Mouse (Mus musculus): ENCODE data around the gene Gm16451. TPM values are rescaled to one million over a fixed set of nuclear protein-coding genes. Genes with fewer than 3 reads are reported as not detected.
"Not testable (repeated sequence)": the region's sequence is repeated elsewhere in the genome, so short reads cannot be mapped to it uniquely, and the experiment has no call there.

Gm16451 gene
- polyA plus RNA-seq (2011; ENCODE audit: insufficient read depth, insufficient read length, low read depth, missing spikeins), result not detected in 2 replicates

DNA sequence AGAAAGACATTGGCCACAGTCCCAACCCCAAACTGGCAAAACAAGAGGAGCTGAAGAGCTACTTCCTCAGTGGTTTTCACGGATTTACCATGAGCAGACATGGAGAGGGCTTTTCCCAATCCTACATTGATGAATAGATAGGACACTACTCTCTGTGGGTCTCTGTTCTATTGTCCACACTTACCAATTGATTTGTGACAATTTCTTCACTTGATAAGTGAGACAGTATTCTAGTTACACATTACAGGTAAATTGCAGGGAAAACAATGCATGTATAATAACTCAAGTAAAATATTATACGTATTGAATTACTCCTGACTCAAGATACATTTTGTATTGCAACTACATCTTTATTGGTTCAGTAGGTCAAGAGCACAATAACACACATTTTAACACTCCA is at the start of gene Gm16451:
Gm16451 (minus strand) TSS at position 101 of the 400 bp plus-strand sequence.
- not testable (repeated sequence) for H3K4me3 ChIP-seq (ENCODE audit: low read depth, low read length); H3K27ac ChIP-seq (ENCODE audit: insufficient read depth, low read length); H3K9me3 ChIP-seq (replicated peaks; ENCODE audit: control insufficient read depth, insufficient read depth, low read length, poor library complexity, severe bottlenecking); H3K27me3 ChIP-seq (ENCODE audit: control insufficient read depth, insufficient read depth, low read length, poor library complexity, severe bottlenecking); H3K36me3 ChIP-seq (ENCODE audit: control insufficient read depth, insufficient read depth, low read length, poor library complexity, severe bottlenecking); H3K9ac ChIP-seq (ENCODE audit: low read depth, poor library complexity, severe bottlenecking); H3K4me1 ChIP-seq (ENCODE audit: control insufficient read depth, insufficient read depth, low read length)

DNA sequence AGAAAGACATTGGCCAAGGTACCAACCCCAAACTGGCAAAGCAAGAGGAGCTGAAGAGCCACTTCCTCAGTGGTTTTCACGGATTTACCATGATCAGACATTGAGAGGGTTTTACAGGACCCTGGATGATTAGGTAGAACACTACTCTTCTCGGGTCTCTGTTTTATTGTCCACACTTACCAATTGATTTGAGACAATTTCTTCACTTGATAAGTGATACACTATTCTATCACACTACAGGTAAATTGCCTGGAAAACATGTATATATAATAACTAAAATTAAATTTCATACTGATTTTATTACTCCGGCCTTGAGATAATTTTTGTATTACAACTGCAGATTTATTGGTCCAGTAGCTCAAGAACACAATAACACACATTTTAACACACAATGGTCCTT is 45.9 kb upstream of the Gm16451 start, which contains the start of gene Vmn1r142:
Vmn1r142 (minus strand) TSS at position 101 of the 400 bp plus-strand sequence.
- H3K36me3 ChIP-seq (ENCODE audit: control insufficient read depth, insufficient read depth, low read length, poor library complexity, severe bottlenecking); H3K27ac ChIP-seq (ENCODE audit: insufficient read depth, low read length); H3K4me3 ChIP-seq (ENCODE audit: low read depth, low read length); H3K4me1 ChIP-seq (ENCODE audit: control insufficient read depth, insufficient read depth, low read length); H3K9me3 ChIP-seq (replicated peaks; ENCODE audit: control insufficient read depth, insufficient read depth, low read length, poor library complexity, severe bottlenecking); H3K27me3 ChIP-seq (ENCODE audit: control insufficient read depth, insufficient read depth, low read length, poor library complexity, severe bottlenecking); H3K9ac ChIP-seq (ENCODE audit: low read depth, poor library complexity, severe bottlenecking): not testable (repeated sequence)

DNA sequence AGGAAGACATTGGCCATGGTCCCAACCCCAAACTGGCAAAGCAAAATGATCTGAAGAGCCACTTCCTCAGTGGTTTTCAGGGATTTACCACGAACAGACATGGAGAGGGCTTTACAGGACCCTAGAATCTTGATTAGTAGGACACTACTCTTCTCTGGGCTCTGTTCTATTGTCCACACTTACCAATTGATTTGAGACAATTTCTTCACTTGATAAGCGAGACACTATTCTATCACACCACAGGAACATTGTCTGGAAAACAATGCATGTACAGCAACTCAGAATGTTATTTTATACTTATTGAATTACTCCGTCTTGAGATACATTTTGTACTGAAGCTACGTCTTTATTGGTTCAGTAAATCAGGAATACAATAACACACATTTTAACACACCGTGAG is 16.6 kb upstream of the Gm16451 start, which contains the start of gene Gm10666:
Gm10666 (minus strand) TSS at position 101 of the 400 bp plus-strand sequence.
- not testable (repeated sequence) for H3K4me3 ChIP-seq (ENCODE audit: low read depth, low read length); H3K36me3 ChIP-seq (ENCODE audit: control insufficient read depth, insufficient read depth, low read length, poor library complexity, severe bottlenecking); H3K9ac ChIP-seq (ENCODE audit: low read depth, poor library complexity, severe bottlenecking); H3K9me3 ChIP-seq (replicated peaks; ENCODE audit: control insufficient read depth, insufficient read depth, low read length, poor library complexity, severe bottlenecking); H3K4me1 ChIP-seq (ENCODE audit: control insufficient read depth, insufficient read depth, low read length); H3K27ac ChIP-seq (ENCODE audit: insufficient read depth, low read length); H3K27me3 ChIP-seq (ENCODE audit: control insufficient read depth, insufficient read depth, low read length, poor library complexity, severe bottlenecking)

DNA sequence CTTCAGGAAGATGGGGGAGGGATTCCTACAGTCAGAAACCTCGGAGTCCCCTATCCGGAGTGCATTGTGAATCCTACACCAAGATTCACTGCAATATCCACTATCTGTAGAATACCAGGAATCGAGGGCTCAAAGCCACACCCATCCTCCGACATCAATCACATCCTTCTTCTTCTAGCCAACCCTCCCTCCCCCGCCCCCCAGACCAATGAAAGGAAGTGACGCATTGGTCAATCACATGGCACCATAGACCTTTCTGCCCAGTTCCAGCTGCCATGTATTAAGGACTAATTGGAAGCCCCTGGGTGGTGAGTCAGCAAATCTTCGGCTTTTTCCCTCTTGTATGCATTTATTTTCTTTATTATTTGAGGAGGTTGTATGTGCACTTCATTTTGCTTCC is 49.3 kb downstream of the Gm16451 start, which contains the start of gene Vmn1r139:
Vmn1r139 (plus strand) TSS at position 301 of the 400 bp plus-strand sequence.
- H3K36me3 ChIP-seq (ENCODE audit: control insufficient read depth, insufficient read depth, low read length, poor library complexity, severe bottlenecking); H3K27ac ChIP-seq (ENCODE audit: insufficient read depth, low read length); H3K27me3 ChIP-seq (ENCODE audit: control insufficient read depth, insufficient read depth, low read length, poor library complexity, severe bottlenecking); H3K9ac ChIP-seq (ENCODE audit: low read depth, poor library complexity, severe bottlenecking); H3K9me3 ChIP-seq (replicated peaks; ENCODE audit: control insufficient read depth, insufficient read depth, low read length, poor library complexity, severe bottlenecking); H3K4me3 ChIP-seq (ENCODE audit: low read depth, low read length); H3K4me1 ChIP-seq (ENCODE audit: control insufficient read depth, insufficient read depth, low read length): not testable (repeated sequence)

Other genes starting within 250 kb of the Gm16451 start
- not detected in 2 replicates for gene Gm5891, start 197.0 kb downstream of the Gm16451 start, polyA plus RNA-seq (2011; ENCODE audit: insufficient read depth, insufficient read length, low read depth, missing spikeins)
- gene Vmn1r137, start 123.7 kb downstream of the Gm16451 start, polyA plus RNA-seq (2011; ENCODE audit: insufficient read depth, insufficient read length, low read depth, missing spikeins), result not detected in 2 replicates
- not detected in 2 replicates for gene Vmn1r138, start 89.3 kb downstream of the Gm16451 start, polyA plus RNA-seq (2011; ENCODE audit: insufficient read depth, insufficient read length, low read depth, missing spikeins)
- gene Gm6176, start 61.9 kb downstream of the Gm16451 start, polyA plus RNA-seq (2011; ENCODE audit: insufficient read depth, insufficient read length, low read depth, missing spikeins), result not detected in 2 replicates
- gene Vmn1r139, start 49.2 kb downstream of the Gm16451 start, polyA plus RNA-seq (2011; ENCODE audit: insufficient read depth, insufficient read length, low read depth, missing spikeins), result not detected in 2 replicates
- not detected in 2 replicates for gene Gm10666, start 16.5 kb upstream of the Gm16451 start, polyA plus RNA-seq (2011; ENCODE audit: insufficient read depth, insufficient read length, low read depth, missing spikeins)
- not detected in 2 replicates for gene Vmn1r142, start 45.8 kb upstream of the Gm16451 start, polyA plus RNA-seq (2011; ENCODE audit: insufficient read depth, insufficient read length, low read depth, missing spikeins)
- not detected in 2 replicates for gene Vmn1r143, start 71.1 kb upstream of the Gm16451 start, polyA plus RNA-seq (2011; ENCODE audit: insufficient read depth, insufficient read length, low read depth, missing spikeins)
- not detected in 2 replicates for gene Gm8653, start 83.0 kb upstream of the Gm16451 start, polyA plus RNA-seq (2011; ENCODE audit: insufficient read depth, insufficient read length, low read depth, missing spikeins)
- gene Gm8453, start 111.2 kb upstream of the Gm16451 start, polyA plus RNA-seq (2011; ENCODE audit: insufficient read depth, insufficient read length, low read depth, missing spikeins), result not detected in 2 replicates
- gene Gm4187, start 211.5 kb upstream of the Gm16451 start, polyA plus RNA-seq (2011; ENCODE audit: insufficient read depth, insufficient read length, low read depth, missing spikeins), result not detected in 2 replicates

Data from ES-Bruce4 (cell line).